Mouse (Mus musculus) MEL (cell line): ENCODE data around the gene Nsun2. TPM values are rescaled to one million over a fixed set of nuclear protein-coding genes. Genes with fewer than 3 reads are reported as not detected.

Experiments used
- DNase-seq: peaks from one replicate; pipeline ENCODE4 v3.0.0; 2011; ENCODE audit warnings: low read depth, low spot score
- H3K27ac ChIP-seq: 2 replicates; pipeline ENCODE4 v1.5.1; 2012; ENCODE audit warnings: low read depth, mild to moderate bottlenecking, control low read depth, low read length, moderate library complexity; ENCODE audit not compliant: control insufficient read depth
- H3K27me3 ChIP-seq, 2 experiments: fragments of 150-350 bp in 1 of 2; sonication (generic) in 1 of 2; 2 replicates each; pipeline ENCODE4 v1.6.1; 2012; ENCODE audit warnings: low read length in 2 of 2, mild to moderate bottlenecking in 2 of 2, improper control_type of control experiment in 1 of 2, moderate library complexity in 1 of 2; ENCODE audit not compliant: insufficient read depth in 2 of 2, control insufficient read depth in 1 of 2
- H3K36me3 ChIP-seq, 2 experiments: 2 replicates each; pipeline ENCODE4 v1.6.1; 2012 to 2014; ENCODE audit warnings: low read length in 2 of 2, improper control_type of control experiment in 1 of 2, inconsistent platforms in 1 of 2, mild to moderate bottlenecking in 1 of 2; ENCODE audit not compliant: insufficient read depth in 2 of 2, control insufficient read depth in 1 of 2
- H3K4me1 ChIP-seq, 2 experiments: fragments of 150-350 bp in 1 of 2; sonication (generic) in 1 of 2; 2 replicates each; pipeline ENCODE4 v1.6.1; 2012; ENCODE audit warnings: low read length in 2 of 2, improper control_type of control experiment in 1 of 2, mild to moderate bottlenecking in 1 of 2; ENCODE audit not compliant: insufficient read depth in 2 of 2, control insufficient read depth in 1 of 2
- H3K4me3 ChIP-seq, 2 experiments: fragments of 150-350 bp in 1 of 2; sonication (generic) in 1 of 2; 2 replicates each; pipeline ENCODE4 v1.5.1; 2012; ENCODE audit warnings: low read depth in 2 of 2, low read length in 2 of 2, mild to moderate bottlenecking in 2 of 2, moderate library complexity in 2 of 2, control low read depth in 1 of 2, improper control_type of control experiment in 1 of 2; ENCODE audit not compliant: control insufficient read depth in 1 of 2, insufficient read depth in 1 of 2
- H3K79me2 ChIP-seq: 2 replicates; pipeline ENCODE4 v1.6.1; 2012; ENCODE audit warnings: mild to moderate bottlenecking, low read length, moderate library complexity; ENCODE audit not compliant: control insufficient read depth, poor library complexity, insufficient read depth
- H3K9ac ChIP-seq: 2 replicates; pipeline ENCODE4 v1.6.1; 2012; ENCODE audit warnings: low read depth, mild to moderate bottlenecking, control low read depth, low read length, moderate library complexity; ENCODE audit not compliant: control insufficient read depth, poor library complexity, severe bottlenecking
- H3K9me3 ChIP-seq: fragments of 150-350 bp; sonication (generic); replicated peaks from 2 replicates; pipeline ENCODE4 v1.6.1; 2012; ENCODE audit warnings: mild to moderate bottlenecking, low read length, improper control_type of control experiment, moderate library complexity; ENCODE audit not compliant: insufficient read depth
- BHLHE40 ChIP-seq: IDR thresholded peaks from 2 replicates; pipeline ENCODE4 v1.6.1; 2012; ENCODE audit warnings: low read depth, mild to moderate bottlenecking, inconsistent platforms, low read length, improper control_type of control experiment, borderline replicate concordance
- CHD1 ChIP-seq: IDR thresholded peaks from 2 replicates; pipeline ENCODE4 v1.6.1; 2012; ENCODE audit warnings: low read depth, mild to moderate bottlenecking, inconsistent platforms, low read length, improper control_type of control experiment
- CTCF ChIP-seq, 3 experiments: IDR thresholded peaks in 2 of 3; conservative IDR thresholded peaks in 1 of 3; 2 replicates each; pipeline ENCODE4 v1.5.1; 2011 to 2012; ENCODE audit warnings: low read length in 3 of 3, low read depth in 2 of 3, mild to moderate bottlenecking in 2 of 3, improper control_type of control experiment in 1 of 3, inconsistent platforms in 1 of 3, mixed read lengths in 1 of 3, moderate library complexity in 1 of 3; ENCODE audit not compliant: control insufficient read depth in 1 of 3, insufficient read depth in 1 of 3, poor library complexity in 1 of 3, severe bottlenecking in 1 of 3
- E2F4 ChIP-seq: IDR thresholded peaks from 2 replicates; pipeline ENCODE4 v1.6.1; 2011; ENCODE audit warnings: low read depth, low read length, improper control_type of control experiment, borderline replicate concordance
- HCFC1 ChIP-seq: IDR thresholded peaks from 2 replicates; pipeline ENCODE4 v1.6.1; 2012; ENCODE audit warnings: low read depth, mild to moderate bottlenecking, inconsistent platforms, low read length, improper control_type of control experiment, moderate library complexity
- MAX ChIP-seq: IDR thresholded peaks from 2 replicates; pipeline ENCODE4 v1.6.1; 2011; ENCODE audit warnings: low read length, improper control_type of control experiment
- MXI1 ChIP-seq: IDR thresholded peaks from 2 replicates; pipeline ENCODE4 v1.6.1; 2011; ENCODE audit warnings: mild to moderate bottlenecking, low read depth, low read length, improper control_type of control experiment
- MYB ChIP-seq: IDR thresholded peaks from 2 replicates; pipeline ENCODE4 v1.6.1; 2011; ENCODE audit warnings: mild to moderate bottlenecking, low read depth, low read length, improper control_type of control experiment
- MYC ChIP-seq: IDR thresholded peaks from 2 replicates; pipeline ENCODE4 v1.6.1; 2011; ENCODE audit warnings: low read depth, mild to moderate bottlenecking, low read length, improper control_type of control experiment, moderate library complexity
- POLR2A ChIP-seq, 2 experiments: IDR thresholded peaks; 2 replicates each; pipeline ENCODE4 v1.6.1; 2011 to 2012; ENCODE audit warnings: low read length in 2 of 2, mild to moderate bottlenecking in 2 of 2, control low read depth in 1 of 2, improper control_type of control experiment in 1 of 2, low read depth in 1 of 2, moderate library complexity in 1 of 2; ENCODE audit not compliant: control insufficient read depth in 1 of 2, insufficient read depth in 1 of 2, poor library complexity in 1 of 2
- POLR2AphosphoS2 ChIP-seq: IDR thresholded peaks from 2 replicates; pipeline ENCODE4 v1.6.1; 2011; ENCODE audit warnings: low read length, improper control_type of control experiment
- POLR2AphosphoS5 ChIP-seq: IDR thresholded peaks from 2 replicates; pipeline ENCODE4 v1.6.1; 2012; ENCODE audit warnings: low read depth, borderline replicate concordance, mild to moderate bottlenecking, inconsistent platforms, low read length, moderate library complexity, mixed read lengths
- USF1 ChIP-seq: IDR thresholded peaks from 2 replicates; pipeline ENCODE4 v1.6.1; 2014; ENCODE audit warnings: low read depth, mild to moderate bottlenecking, inconsistent platforms, low read length, improper control_type of control experiment, moderate library complexity
- ZC3H11A ChIP-seq: IDR thresholded peaks from 2 replicates; pipeline ENCODE4 v1.6.1; 2012; ENCODE audit warnings: low read depth, mild to moderate bottlenecking, inconsistent platforms, low read length, improper control_type of control experiment
- ZKSCAN1 ChIP-seq: IDR thresholded peaks from 2 replicates; pipeline ENCODE4 v1.6.1; 2012; ENCODE audit warnings: low read depth, mild to moderate bottlenecking, inconsistent platforms, low read length, improper control_type of control experiment, moderate library complexity
- ZNF384 ChIP-seq: IDR thresholded peaks from 2 replicates; pipeline ENCODE4 v1.6.1; 2012; ENCODE audit warnings: low read depth, mild to moderate bottlenecking, inconsistent platforms, low read length, improper control_type of control experiment
- polyA plus RNA-seq, 2 experiments: library from polyadenylated mRNA; stranded (reverse) in 1 of 2; unstranded in 1 of 2; fragments of >175 nt in 1 of 2; fragments of >200 nt in 1 of 2; gene quantifications; 2 replicates each; pipeline versions ENCODE4 v1.2.1 to v1.2.4; 2012; ENCODE audit warnings: low replicate concordance in 2 of 2, low read depth in 1 of 2; ENCODE audit not compliant: insufficient read length in 2 of 2, insufficient read depth in 1 of 2, missing spikeins in 1 of 2
- total RNA-seq: library from RNA; depleted of rRNA; stranded (reverse); fragments of 300-350 nt; gene quantifications from 2 replicates; pipeline ENCODE4 v1.2.3, GENCODE M21; 2012

Nsun2 gene
- total and polyA plus RNA-seq, 3 experiments: 277 to 303 (median 302) TPM

GRCm38 (mm10) chr13:69582411-69582810 lies 48.9 kb downstream of the Nsun2 start:
- Histone ChIP-seq H3K27me3 (no peaks in the 10 kb centered on the region), H3K36me3 (no peaks in the 10 kb centered on the region), H3K4me1 (no peaks in the 10 kb centered on the region), H3K79me2 (no peaks in the 10 kb centered on the region), H3K27ac (no peak overlapping the region), H3K4me3 (no peak overlapping the region), H3K9ac (no peak overlapping the region), H3K9me3 (no peaks in the 10 kb centered on the region)
- no peak for TF ChIP-seq USF1
- no peak for TF ChIP-seq POLR2A (IDR thresholded peaks at IDR 0.05; ENCODE audit: control insufficient read depth in 1 of 2, insufficient read depth in 1 of 2, low read depth in 1 of 2, low read length in 2 of 2, poor library complexity in 1 of 2)
- no peak for TF ChIP-seq BHLHE40
- DNase-seq: no peak

- Histone ChIP-seq H3K4me1 (no peaks in the 10 kb centered on the region), H3K36me3 (no peaks in the 10 kb centered on the region), H3K9ac (no peak overlapping the region), H3K27ac (no peak overlapping the region), H3K27me3 (no peaks in the 10 kb centered on the region), H3K4me3 (no peak overlapping the region), H3K9me3 (no peaks in the 10 kb centered on the region), H3K79me2 (no peaks in the 10 kb centered on the region)
- no peak for DNase-seq
- TF ChIP-seq ZKSCAN1 (no peak), POLR2AphosphoS2 (no peak), CTCF (IDR thresholded peaks at IDR 0.05 in 2 of 3, conservative IDR thresholded peaks at IDR 0.05 in 1 of 3; ENCODE audit: control insufficient read depth in 1 of 3, insufficient read depth in 1 of 3, low read depth in 2 of 3, low read length in 3 of 3, poor library complexity in 1 of 3, severe bottlenecking in 1 of 3) (no peak), MAX (no peak), HCFC1 (no peak), CHD1 (no peak), ZNF384 (no peak)
Measured at GRCm38 (mm10) chr13:69583591-69583990, 50.0 kb downstream of the Nsun2 start.

DNA sequence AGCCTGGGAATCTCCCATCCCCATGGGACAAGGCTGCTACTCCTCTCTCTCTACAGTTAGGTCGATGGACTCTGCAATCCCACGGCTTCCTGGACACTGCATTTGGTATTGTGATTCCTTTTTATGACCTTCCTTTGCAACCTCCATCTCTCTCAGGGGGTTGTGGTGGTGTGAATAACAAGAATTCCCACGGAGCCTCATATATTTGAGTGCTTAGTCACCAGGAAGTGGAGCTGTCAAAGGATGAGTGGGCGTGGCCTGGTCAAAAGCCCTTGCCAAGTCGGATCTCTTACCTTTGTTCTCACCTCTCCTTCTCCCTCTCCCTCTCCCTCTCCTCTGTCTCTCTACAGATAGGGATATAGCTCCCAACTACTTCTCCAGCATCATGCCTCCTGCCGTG lies 52.3 kb downstream of the Nsun2 start:
- Histone ChIP-seq H3K36me3 (no peaks in the 10 kb centered on the region), H3K4me1 (no peaks in the 10 kb centered on the region), H3K9me3 (no peaks in the 10 kb centered on the region), H3K27me3 (no peaks in the 10 kb centered on the region), H3K79me2 (no peaks in the 10 kb centered on the region), H3K27ac (no peak overlapping the region), H3K9ac (no peak overlapping the region), H3K4me3 (no peak overlapping the region)
- TF ChIP-seq E2F4 (no peak), POLR2AphosphoS5 (no peak), MYB (no peak), MYC (no peak), MAX (no peak), MXI1 (no peak), ZC3H11A (no peak)
- DNase-seq: no peak
